Mouse (Mus musculus) olfactory bulb, adult 2 months (tissue): ENCODE measurements around the gene Adcy5.

ENCODE experiments used
- CTCF ChIP-seq: fragments of 200-500 bp; IDR thresholded peaks from 2 replicates; pipeline ENCODE4 v1.5.1; 2012; ENCODE audit warnings: low read depth, mild to moderate bottlenecking, low read length, moderate library complexity; ENCODE audit not compliant: insufficient read depth
- POLR2A ChIP-seq: fragments of 200-500 bp; IDR thresholded peaks from 2 replicates; pipeline ENCODE4 v1.6.1; 2012; ENCODE audit warnings: mild to moderate bottlenecking, low read depth, low read length, moderate library complexity; ENCODE audit not compliant: insufficient read depth

DNA sequence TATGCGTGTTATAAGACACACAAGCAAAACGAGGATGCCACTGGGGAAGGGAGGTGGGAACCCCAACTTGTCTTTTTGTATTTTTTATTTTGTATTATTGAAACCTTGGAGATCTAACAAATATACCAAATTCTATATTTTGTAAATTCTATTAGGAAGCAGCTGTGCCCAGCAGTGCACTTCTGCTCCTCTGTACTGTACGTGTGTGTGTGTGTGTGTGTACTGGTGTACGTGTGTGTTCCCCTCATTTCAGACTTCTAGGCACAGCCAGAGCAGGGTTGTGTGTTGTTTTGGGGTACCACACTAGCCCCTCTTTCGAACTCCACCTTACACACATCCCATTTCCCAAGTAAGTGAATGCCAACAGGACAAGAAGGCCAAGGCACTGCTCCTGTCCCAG is 149.7 kb downstream of the Adcy5 start:
- TF ChIP-seq POLR2A (no peak), CTCF (no peak)
